Mouse (Mus musculus) CD4-positive helper T cell, adult 2 months (primary cell): ENCODE measurements at regions not wholly inside any gene's neighbourhood (a gene's known extent, or its start where the extent isn't known, plus 50 kb on each side); places are given as distances from the start of the nearest gene placed in this dataset.

Source experiments
- DNase-seq: peaks from one replicate; pipeline ENCODE4 v3.0.0-alpha.2; 2012; ENCODE audit warnings: low read depth, missing footprints, low spot score

DNA sequence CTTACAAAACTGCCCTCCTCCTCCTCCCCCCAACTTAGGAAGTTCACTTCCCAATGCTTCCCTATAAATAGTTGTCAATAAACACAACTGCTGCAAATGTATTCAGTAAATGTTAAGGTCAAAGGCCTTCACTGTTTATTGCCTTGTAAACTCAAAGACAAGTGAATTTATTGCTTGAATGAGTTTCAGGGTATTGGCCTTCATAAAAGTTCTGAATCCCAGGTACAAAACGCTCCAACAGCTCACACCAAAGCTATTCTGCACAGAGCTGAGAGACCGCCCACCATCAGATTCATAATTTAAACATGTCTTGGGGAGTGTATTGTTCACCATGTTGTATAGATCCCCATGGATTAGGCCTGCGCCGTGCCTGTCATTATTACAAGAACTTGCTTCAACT lies 53.9 kb upstream of the Cdkn3 start:
- no peak for DNase-seq

DNA sequence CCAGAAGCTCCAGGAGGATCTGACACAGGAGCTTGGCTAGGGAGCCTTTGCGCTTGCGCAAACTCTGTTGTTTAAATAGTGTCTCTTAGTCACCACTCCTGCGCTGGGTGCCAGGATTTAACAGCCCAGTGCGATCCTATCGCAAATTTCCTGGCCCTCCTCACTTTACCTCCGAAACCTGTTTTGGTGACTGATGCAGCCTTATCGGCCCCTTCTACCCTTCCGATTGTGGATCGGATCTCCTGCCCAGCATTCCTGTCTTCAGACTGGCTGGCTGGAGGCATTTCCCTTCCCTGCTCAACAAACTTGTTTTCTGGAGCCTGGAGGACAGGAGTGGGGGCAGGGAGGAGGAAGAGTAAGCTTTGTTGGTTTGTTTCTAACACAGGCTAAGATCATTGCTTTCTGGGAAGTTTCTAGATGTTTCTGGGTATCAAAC lies 56.0 kb upstream of the Cdkn3 start:
- DNase-seq = no peak

DNA sequence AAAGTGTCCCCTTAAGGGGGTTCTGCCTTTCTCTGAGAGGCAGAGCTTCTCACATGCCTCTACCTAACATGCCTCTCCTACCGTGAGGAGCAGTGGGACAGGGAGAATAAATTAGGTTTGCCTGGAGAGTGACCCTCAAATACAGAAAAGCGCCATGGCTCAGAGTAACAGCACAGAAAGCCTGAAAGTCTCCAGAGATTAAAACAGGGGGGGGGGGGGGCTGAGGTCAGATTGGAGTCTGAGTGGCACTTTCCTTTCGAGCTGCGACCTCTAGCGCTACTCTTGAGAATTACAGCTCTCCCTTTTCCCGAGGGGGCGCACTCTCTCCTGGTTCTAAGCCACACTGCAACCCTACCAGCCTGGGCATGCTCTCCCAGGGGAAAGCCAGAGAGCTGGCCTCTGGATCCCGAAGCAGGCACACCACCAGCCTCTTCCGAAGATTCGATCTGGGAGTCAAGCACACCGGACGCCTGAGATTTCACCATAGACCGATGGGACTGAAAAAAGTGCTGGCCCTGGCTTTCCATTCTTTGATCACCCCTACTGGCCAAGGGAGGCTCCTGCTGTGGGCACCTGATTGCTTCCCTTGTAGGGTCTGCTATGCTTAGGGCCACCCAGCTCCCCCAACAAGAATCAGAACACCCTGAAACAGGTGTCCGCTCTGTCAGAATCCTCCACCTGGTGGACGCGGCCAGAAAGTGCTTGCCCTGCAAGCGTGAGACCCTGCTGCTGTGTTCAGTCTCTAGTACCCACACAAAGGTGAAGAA lies 57.5 kb upstream of the Cdkn3 start:
- no peak for DNase-seq

DNA sequence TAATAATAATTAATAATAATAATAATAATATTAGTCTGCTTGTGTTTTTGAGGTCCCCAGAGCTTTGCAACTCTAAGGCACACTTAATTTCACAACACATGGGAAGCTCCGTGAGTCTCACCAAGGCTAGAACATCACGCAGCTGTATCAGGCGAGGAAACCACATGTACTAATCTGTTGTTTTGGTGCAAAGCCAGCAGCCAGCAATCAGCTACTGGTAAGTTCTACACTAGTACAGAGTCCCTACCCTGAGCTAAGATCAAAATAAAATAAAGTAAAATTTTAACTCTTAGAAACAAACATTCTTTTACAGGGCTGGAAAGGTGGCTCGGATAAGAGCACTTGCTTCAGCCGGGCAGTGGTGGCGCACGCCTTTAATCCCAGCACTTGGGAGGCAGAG lies 67.8 kb upstream of the Cdkn3 start:
- DNase-seq = no peak

DNA sequence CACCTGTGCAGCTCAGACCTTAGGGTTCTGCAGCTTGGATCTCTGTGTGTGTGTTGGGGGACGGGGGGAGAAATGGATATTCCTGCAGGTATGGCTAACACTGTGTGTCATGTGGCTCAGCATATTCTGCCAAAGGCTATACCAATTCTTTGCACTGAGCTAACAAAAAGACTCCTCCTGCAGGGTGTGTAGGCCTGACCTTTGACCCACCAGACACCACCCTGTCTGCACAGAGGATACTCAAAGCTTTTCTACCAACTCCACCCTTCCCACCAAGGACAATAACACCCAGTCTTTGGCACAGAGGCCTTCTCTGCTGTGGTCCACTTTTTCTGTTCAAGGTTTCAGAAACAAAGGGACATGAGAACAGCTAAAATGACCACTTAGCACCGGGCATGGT lies 68.3 kb upstream of the Cdkn3 start:
- no peak for DNase-seq

DNA sequence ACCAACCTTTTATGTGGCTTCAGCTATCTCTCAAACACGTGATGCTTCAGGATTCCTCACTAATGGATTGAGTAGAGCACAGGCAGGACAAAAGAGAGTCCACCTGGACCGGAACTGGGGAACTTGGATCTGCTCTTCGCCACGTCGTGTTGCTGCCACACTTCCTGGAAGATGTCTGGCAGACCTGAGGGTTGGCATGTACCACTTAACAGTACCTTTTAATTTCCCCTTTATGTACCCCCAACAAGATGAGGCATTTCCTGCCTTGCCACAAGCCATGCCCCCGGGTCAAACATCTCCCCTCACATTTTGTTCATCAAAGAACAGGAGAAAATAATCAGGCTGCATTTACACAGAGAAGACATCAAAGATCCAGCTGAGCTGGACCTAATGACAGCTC lies 77.6 kb upstream of the Cdkn3 start:
- no peak for DNase-seq

DNA sequence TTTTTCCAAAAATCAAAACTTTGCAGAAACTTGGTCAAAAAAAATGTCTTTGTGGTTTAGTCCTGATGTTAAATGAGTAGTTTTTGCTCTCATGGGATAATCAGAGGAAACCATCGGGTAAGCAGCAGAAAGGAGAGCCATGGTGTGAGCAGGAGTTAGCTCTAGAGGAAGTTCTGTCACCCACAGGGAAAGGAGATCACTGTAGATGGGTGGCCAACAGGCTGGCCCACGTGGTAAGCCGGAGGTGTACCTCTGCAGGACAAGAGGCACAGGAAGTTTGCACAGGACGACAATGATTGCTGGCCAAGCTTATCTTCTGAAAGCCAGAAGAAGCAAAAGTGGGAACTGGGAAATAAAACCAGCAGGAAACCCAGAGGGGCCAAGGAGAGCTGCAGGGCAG lies 81.4 kb upstream of the Cdkn3 start:
- no peak for DNase-seq

DNA sequence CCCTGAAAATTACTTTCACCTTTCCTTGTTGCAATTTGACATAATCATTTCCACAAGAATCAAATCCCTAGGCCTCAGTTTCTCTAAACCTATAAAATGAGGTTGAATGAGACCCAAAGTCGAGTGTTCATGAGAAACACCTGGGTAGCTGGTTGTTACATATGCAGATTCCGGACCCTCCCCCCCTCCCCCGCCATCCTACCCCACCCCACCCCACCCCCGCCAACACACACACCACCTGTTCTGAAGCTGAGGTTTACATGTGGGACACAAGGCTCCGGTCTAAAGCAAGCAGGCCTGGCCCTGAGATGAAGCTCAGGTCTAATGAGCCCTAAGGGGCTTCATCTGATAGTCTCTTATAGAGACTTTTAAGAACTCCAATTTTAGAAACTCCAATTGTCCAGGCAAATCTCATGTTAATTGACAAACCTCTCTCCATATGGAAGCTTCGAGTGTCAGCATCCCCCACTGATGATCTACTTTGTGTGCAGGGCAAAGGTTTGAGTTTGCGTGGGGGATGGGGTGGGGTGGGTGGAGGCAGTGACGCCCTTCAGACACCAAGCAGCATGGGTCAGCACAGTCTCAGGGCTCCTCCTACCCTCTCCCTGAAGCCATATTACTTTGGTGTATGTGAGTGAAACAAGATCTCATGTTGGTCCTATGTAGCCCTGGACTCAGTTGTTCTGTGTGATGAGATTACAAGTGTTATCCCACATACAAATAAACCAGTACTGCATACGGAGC lies 88.7 kb upstream of the Cdkn3 start:
- DNase-seq = no peak

DNA sequence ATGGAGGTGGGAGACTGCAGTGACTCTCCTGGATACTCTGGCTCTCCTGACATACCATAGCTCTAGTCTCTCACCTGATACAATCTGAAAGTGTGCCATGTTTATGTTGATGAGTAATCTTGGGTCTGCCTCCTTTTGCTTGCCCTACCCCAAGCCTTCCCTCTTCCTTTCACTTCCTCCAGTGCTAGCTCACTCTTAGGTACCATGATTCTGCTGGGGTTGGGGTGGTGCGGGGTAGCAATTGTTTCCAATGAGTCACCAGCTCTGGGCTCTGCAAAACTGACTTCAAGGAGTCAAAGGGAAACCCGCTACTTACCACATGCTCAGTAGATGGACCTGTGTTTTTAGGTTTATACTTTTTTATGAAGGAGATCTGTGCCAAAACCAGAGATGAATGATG lies 89.3 kb upstream of the Cdkn3 start:
- no peak for DNase-seq

DNA sequence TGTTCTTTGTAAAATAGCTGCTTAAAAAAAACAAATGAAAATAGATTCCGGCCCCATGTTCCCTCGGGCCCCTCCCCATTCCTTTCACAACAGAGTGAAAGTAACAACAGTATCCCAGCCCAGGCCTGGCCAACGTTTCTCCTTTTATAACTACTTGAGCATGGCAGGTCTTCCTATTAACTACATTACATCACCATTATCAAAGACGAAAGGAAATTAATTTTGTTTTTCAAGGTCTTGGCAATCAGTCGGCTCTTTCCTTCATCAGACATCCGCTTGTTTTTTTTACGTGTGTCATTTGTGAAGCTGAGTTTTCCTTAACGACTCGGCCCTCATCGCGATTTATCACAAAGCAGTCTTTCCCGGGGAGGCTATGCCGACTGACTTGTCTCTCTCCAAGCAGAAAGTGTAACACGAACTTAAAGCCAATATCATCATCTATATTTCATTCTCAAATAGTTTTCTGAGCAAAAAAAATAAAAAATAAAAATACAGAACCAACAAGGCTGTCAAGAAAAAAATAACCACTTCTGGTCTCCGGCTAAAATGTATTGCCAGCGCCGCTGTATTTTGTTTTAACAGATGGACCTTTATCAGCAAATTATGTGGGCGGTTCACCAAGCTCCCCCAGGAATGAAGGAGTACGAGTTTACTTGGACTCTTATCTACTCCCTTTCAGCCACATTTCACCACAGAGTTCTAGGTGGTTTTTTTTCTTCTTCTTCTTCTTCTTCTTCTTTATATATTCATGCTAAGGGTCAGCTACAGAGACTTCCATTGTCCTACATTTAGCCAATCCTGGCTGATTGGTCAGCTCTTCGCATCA lies 89.9 kb upstream of the Cdkn3 start:
- DNase-seq = no peak

DNA sequence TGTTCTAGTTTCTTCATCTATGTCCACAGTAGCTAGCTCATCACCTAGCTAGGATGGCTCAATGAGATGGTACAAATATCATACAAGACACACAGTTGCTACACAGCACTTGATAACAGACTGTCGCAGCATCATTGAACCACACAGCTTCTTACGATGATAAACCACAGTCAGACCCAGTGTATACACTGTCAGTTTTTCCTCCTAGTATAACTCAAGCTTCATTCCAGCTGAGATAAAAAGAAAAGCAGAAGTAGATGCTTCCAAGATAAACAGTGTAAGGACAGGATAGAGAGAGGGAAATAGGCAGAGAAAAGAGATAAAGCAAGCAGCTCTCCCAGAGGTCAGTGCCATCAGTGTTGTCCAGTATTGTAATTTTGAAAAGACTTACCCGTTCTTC lies 92.1 kb upstream of the Cdkn3 start:
- DNase-seq = no peak

DNA sequence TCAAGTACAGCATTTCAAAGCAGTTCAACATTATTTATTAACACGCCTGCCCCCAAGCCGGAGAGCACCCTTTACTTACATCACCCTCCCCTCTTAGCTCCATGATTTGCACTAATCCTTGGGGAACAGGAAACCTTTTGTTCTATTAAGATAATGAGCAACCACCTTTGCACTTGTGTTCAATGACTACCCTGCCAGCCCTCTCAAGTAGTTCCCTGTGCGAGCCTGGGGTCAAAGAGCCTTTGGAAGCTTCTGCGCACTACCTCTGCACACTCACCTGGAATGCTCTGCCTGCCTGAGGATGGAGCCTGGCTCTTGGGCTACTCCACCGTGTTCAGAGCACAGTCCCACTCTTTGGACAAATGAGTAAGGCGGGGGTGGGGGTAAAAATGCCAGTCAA lies 96.0 kb upstream of the Cdkn3 start:
- DNase-seq = no peak

DNA sequence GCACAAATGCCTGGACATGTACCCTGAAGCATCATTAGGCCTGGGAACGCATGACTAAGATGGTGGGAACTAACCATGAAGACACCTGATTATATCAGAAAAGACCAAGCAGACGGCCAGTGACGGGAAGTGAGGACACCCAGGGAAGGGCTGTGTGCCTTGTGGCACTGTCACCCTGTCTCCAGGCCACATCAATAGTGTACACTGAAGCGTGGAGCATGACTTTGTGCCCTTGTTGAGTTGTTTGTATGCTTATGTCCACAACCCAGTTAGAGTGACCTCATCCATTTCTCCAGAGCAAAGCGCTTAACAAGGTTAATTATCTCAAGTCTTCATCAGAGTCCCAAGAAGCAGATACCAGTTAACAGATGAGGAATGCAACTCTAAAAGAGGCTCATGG lies 96.8 kb upstream of the Cdkn3 start:
- DNase-seq = no peak

DNA sequence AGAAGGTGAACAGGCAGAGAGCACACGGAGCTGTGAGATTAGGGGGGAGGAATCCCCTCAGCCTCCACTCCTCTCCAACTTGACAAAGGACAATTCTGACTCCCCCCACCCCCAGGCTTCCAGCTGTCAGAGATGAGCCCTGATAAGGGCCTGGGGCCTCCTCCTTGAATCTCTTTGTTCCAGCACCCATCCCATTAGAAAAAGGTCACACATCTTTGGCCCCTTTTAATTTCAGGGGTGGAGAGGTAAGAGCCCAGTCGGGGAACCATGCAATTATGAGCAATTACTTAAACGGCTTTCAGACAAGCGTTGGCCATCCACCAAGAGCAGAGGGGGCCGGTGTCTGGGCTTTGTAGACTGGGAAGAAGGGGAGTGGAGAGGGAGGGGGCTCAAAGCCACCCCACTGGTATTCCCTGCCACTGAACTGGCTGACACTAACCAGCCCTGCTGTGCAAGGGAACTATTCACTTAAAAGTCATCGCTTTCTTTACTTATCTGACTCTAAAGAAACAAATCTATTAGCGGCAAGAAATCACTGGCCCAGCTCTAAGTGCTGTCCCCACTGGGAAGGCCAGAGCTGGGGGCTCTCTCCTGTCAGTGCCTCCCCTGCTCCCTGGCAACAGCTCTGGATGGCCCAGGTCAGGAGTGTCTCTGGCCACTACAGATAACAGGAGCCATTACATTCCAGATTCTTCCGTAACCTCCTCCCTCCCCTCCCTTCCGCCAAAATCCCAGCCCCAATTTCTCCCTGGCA lies 98.4 kb upstream of the Cdkn3 start:
- DNase-seq = no peak

DNA sequence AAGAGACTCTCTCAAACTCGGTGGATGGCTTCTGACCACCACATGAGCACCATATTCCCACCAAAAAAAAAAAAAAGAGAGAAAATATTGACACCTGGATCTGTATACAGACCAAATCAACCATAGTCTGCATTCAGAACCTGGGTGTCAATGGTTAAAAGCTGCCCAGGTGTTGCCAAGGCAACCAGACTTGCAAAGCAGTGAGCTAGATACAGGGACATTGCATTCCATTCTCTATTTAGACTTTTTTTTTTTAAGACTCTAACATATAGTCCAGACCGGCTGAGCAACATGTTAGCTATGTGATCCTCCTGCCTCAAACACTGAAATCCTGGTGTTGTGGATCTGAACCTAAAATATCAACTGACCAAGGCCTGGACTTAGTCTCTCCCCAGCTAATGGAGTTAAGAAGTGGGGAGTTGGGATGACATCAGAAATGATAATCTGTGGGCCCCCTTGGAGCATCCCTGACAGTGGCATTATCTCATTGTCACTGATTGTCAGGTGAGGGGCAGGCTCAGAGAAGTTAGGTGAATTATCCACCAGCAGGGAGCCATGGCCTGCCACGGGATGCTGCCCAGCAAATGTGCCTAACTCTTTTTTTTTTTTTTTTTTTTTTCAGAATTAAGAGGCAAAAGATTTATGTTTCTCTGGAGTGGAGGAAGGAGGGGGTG lies 99.1 kb upstream of the Cdkn3 start:
- no peak for DNase-seq

DNA sequence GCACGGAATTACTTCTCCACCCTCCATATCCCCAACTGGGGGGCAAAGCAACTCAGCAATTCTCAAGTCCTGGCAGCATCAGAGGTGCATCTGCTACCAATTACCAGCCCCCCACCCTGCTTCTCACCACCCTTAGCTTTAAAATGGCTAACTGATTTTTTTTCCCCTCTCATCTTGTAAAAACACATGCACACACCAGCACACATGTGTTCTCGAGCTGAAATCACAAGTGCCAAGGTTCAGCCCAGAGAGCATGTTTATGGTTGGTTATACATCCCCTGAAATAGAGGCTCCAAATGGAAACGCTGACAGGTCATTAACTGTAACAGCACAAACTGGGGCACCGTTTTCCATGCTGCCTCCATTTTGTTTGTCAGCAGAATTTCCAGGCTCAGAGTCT lies 101.0 kb upstream of the Cdkn3 start:
- no peak for DNase-seq

DNA sequence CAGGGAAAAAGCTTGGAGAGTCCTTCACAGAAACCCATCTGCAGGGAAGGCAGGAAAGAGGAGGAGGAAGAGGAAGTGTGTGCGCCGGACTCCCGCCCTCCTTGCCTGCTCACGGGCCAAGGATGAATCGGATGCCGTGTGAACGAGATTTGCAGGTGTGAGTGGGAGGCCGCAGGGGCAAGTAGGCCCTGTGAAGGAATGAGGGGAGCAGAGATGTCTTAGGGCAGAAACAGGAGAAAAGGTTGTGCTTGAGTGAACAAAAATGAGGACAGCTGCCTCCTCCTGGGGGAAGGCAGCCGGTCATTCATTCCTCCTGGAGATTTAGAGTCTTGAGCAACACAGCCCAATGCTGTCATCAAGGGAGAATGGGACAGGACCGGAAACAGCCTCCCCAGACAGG lies 104.1 kb upstream of the Cdkn3 start:
- no peak for DNase-seq

DNA sequence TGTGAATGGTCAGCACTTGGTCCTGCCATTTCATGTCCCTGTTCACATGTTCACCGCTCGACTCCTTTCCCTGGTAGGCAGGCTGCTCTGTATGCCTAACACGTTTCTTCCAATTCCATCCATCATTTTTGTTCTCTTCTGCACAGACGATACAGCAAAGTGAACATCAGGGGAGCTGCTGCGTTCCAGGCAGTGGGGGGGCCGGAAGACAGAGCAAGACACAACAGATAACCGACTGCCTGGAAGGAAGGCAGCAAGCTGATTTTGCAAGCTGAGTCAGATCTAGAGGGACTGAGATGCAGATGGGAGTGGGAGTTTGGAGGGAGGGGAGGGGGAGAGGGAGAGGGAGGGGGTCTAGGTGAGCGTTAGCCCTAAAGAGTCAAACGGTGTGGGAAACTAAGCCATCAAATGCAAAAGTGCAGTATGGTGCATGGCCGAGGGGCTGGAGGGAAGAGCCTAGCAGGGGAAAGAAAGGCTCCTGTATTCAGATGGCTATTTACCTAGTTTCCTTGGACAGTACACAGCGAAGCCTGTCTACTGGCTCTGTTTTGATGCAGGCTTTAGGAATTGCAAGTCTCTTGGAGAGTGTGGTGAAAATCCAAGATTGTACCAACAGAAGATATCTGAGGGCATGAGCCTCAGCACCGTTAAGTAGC lies 112.9 kb upstream of the Cdkn3 start:
- DNase-seq = no peak

DNA sequence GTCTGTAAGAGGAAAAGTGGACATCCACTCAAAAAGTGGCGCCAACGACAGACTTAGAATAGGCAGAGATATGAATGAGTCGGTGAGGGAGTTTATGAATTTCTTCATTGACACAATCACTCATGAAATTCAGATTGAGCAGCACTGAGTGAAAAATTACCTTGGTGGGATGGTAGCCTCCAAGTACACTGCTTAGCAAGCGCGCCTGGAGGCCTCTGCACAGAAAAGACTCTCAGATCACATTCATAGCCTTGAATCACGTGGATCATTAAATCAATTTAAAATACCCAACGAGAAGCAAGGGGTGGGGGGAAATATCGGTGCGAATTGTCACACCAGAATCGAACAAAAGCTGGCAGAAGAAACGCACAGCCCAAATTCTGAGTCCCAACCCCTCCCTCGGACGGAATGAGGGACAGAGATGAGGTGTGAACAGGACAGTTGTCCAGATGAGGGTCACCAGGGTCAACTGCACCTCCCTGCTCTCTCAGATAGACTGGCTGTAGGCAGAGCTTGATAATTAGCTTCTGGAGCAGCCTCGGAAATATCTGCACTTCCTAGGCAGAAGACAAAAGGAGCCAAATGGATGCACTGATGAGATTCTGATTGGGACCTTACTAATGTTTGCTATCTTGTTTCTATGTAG lies 113.5 kb upstream of the Cdkn3 start:
- DNase-seq = no peak
